Mouse (Mus musculus) CH12.LX (cell line): ENCODE data around the gene Hlcs.

Source experiments
- CHD2 ChIP-seq: IDR thresholded peaks from 2 replicates; pipeline ENCODE4 v1.6.1; 2011; ENCODE audit warnings: low read length, improper control_type of control experiment
- KAT2A ChIP-seq: IDR thresholded peaks from 2 replicates; pipeline ENCODE4 v1.6.1; 2012; ENCODE audit warnings: low read length, improper control_type of control experiment, inconsistent platforms; ENCODE audit not compliant: insufficient replicate concordance

- TF ChIP-seq CHD2 (no peak), KAT2A (no peak)
Observed at GRCm38 (mm10) chr16:94236226-94237129, 76.9 kb downstream of the Hlcs start.
